In genomic region chr4:140532270-140532669, GRCm38 (mm10) we compare ENCODE assay signal across 13 mouse cellular contexts.
A peak's percentile ranks its signal among the peaks of the same experiment; 100 is the strongest.
DNase-seq lines count a peak whose midpoint lies in the region; ATAC-seq and TF ChIP-seq lines count a peak whose summit lies in the region.
"Had no signal": no experiment of that assay in that cellular context is flagged by ENCODE, and none has a peak within 500 bp of the region (broad histone marks: within the 10 kb centered on the region; RNA-seq: fewer than 3 reads in every experiment).

No protein-coding gene starts in this region.

- H3K4me3 ChIP-seq in embryonic facial prominence, embryonic 13.5 days: no peak overlapping the region
- H3K4me3 ChIP-seq in embryonic facial prominence, embryonic 10.5 days: no peak overlapping the region
- peak overlapping the region; percentile 41 for H3K4me3 ChIP-seq in E14TG2a.4 (replicated peaks; ENCODE audit: low read length)
- H3K4me3 ChIP-seq in hindbrain, embryonic 14.5 days (replicated peaks; ENCODE audit: low read length): no peak overlapping the region
- H3K4me3 ChIP-seq in midbrain, embryonic 10.5 days: no peak overlapping the region
- H3K4me3 ChIP-seq: liver, embryonic 15.5 days had no signal

- ATAC-seq in embryonic facial prominence, embryonic 13.5 days (ENCODE audit: insufficient number of reproducible peaks, insufficient read depth, low FRiP score, low TSS enrichment, low read depth): no peak
- ATAC-seq in hindbrain, embryonic 14.5 days (ENCODE audit: low FRiP score): 0 out of 2 replicates have a peak, but pooled peaks have one; percentile 6
- ATAC-seq in megakaryocyte progenitor cell, adult 5-6 weeks (replicated peaks; ENCODE audit: poor library complexity): no peak
- ATAC-seq: intestine, embryonic 16.5 days had no signal

- DNase-seq in embryonic facial prominence, embryonic 10.5 days (ENCODE audit: low spot score): no peak
- DNase-seq in hindbrain, embryonic 14.5 days (ENCODE audit: low spot score): peak; percentile 39
- peak; percentile 34 for DNase-seq in midbrain, embryonic 10.5 days (ENCODE audit: low spot score)
- DNase-seq in layer of hippocampus, postnatal 14 days (ENCODE audit: low spot score in 2 of 2): no peak
- DNase-seq in heart, postnatal 25 days (ENCODE audit: low spot score): no peak
- DNase-seq: cerebellum, adult 11 months; embryo, embryonic 11 days had no signal

- H3K4me2 ChIP-seq in embryonic facial prominence, embryonic 13.5 days: no peak overlapping the region
- no peak overlapping the region for H3K4me2 ChIP-seq in hindbrain, embryonic 14.5 days (replicated peaks)
- H3K4me2 ChIP-seq: heart, embryonic 11.5 days; liver, embryonic 15.5 days had no signal

- intact Hi-C loops in heart, postnatal 25 days (cut with DNase I): no loop called here

- no peaks in the 10 kb centered on the region for H3K27me3 ChIP-seq in embryonic facial prominence, embryonic 13.5 days
- H3K27me3 ChIP-seq in embryonic facial prominence, embryonic 10.5 days (replicated peaks; ENCODE audit: low read depth, poor library complexity, severe bottlenecking): no peaks in the 10 kb centered on the region
- H3K27me3 ChIP-seq in E14TG2a.4 (ENCODE audit: insufficient read depth, low read length): no peaks in the 10 kb centered on the region
- H3K27me3 ChIP-seq in hindbrain, embryonic 14.5 days (ENCODE audit: control insufficient read depth, insufficient read depth, low read length): no peaks in the 10 kb centered on the region
- H3K27me3 ChIP-seq in midbrain, embryonic 10.5 days (ENCODE audit: low read depth, poor library complexity, severe bottlenecking): no peaks in the 10 kb centered on the region
- H3K27me3 ChIP-seq: liver, embryonic 15.5 days had no signal

- TF ChIP-seq CTCF in E14TG2a.4 (conservative IDR thresholded peaks at IDR 0.05; ENCODE audit: low read length): no peak

- peaks cover 7% of the 10 kb centered on the region for H3K4me1 ChIP-seq in embryonic facial prominence, embryonic 13.5 days
- peaks cover 40% of the 10 kb centered on the region for H3K4me1 ChIP-seq in embryonic facial prominence, embryonic 10.5 days
- peaks cover 65% of the 10 kb centered on the region for H3K4me1 ChIP-seq in E14TG2a.4 (replicated peaks; ENCODE audit: low read depth, low read length)
- peaks cover 8% of the 10 kb centered on the region for H3K4me1 ChIP-seq in hindbrain, embryonic 14.5 days (replicated peaks; ENCODE audit: control insufficient read depth, insufficient read depth, low read length)
- peaks cover 59% of the 10 kb centered on the region for H3K4me1 ChIP-seq in midbrain, embryonic 10.5 days

- H3K27ac ChIP-seq in embryonic facial prominence, embryonic 13.5 days: no peak overlapping the region
- no peak overlapping the region for H3K27ac ChIP-seq in embryonic facial prominence, embryonic 10.5 days (replicated peaks)
- H3K27ac ChIP-seq in hindbrain, embryonic 14.5 days: peak overlapping the region; percentile 61
- H3K27ac ChIP-seq in midbrain, embryonic 10.5 days (replicated peaks): peak overlapping the region; percentile 70; the same call in 1 of the 2 replicates
- H3K27ac ChIP-seq: liver, embryonic 15.5 days had no signal

- no peaks in the 10 kb centered on the region for H3K9me3 ChIP-seq in embryonic facial prominence, embryonic 13.5 days
- no peaks in the 10 kb centered on the region for H3K9me3 ChIP-seq in embryonic facial prominence, embryonic 10.5 days
- H3K9me3 ChIP-seq in E14TG2a.4 (ENCODE audit: low read length): no peaks in the 10 kb centered on the region
- no peaks in the 10 kb centered on the region for H3K9me3 ChIP-seq in hindbrain, embryonic 14.5 days (ENCODE audit: control insufficient read depth, low read length)
- no peaks in the 10 kb centered on the region for H3K9me3 ChIP-seq in midbrain, embryonic 10.5 days (replicated peaks)
- H3K9me3 ChIP-seq: liver, embryonic 15.5 days had no signal

- H3K36me3 ChIP-seq in embryonic facial prominence, embryonic 13.5 days: peaks cover 50% of the 10 kb centered on the region
- H3K36me3 ChIP-seq in embryonic facial prominence, embryonic 10.5 days (replicated peaks): peaks cover 67% of the 10 kb centered on the region
- peaks cover 30% of the 10 kb centered on the region for H3K36me3 ChIP-seq in E14TG2a.4 (ENCODE audit: insufficient read depth, low read length)
- H3K36me3 ChIP-seq in hindbrain, embryonic 14.5 days (replicated peaks; ENCODE audit: control insufficient read depth, insufficient read depth): peaks cover 29% of the 10 kb centered on the region
- H3K36me3 ChIP-seq in midbrain, embryonic 10.5 days: peaks cover 80% of the 10 kb centered on the region

- H3K9ac ChIP-seq in embryonic facial prominence, embryonic 13.5 days: 0 out of 2 replicates have a peak overlapping the region, but pooled peaks have one; percentile 11
- H3K9ac ChIP-seq in hindbrain, embryonic 14.5 days: no peak overlapping the region
- H3K9ac ChIP-seq: liver, embryonic 15.5 days had no signal

- 50% methylated on average over 15 of the region's 15 CpGs for WGBS in embryonic facial prominence, embryonic 13.5 days
- 50% methylated on average over 15 of the region's 15 CpGs for WGBS in embryonic facial prominence, embryonic 10.5 days
- 19% methylated on average over 15 of the region's 15 CpGs for WGBS in hindbrain, embryonic 14.5 days
- WGBS in midbrain, embryonic 10.5 days: 43% methylated on average over 15 of the region's 15 CpGs

Comparison
In these comparisons a context has a peak if more than half of its experiments do, and no peak if none do; other contexts are left out.
1. H3K27ac ChIP-seq: peak in hindbrain, embryonic 14.5 days (single experiment) and midbrain, embryonic 10.5 days (single experiment); none in embryonic facial prominence, embryonic 13.5 days (single experiment) and embryonic facial prominence, embryonic 10.5 days (single experiment).
2. DNase-seq: peak in hindbrain, embryonic 14.5 days (single experiment) and midbrain, embryonic 10.5 days (single experiment); none in embryonic facial prominence, embryonic 10.5 days (single experiment), layer of hippocampus, postnatal 14 days (0 of 2) and heart, postnatal 25 days (single experiment).